Mouse (Mus musculus) midbrain, embryonic 16.5 days (tissue): ENCODE results near the gene Vcl. TPM values are rescaled to one million over a fixed set of nuclear protein-coding genes. Genes with fewer than 3 reads are reported as not detected.

Experiments used
- ATAC-seq: fragments of 200-750 bp; cut with Nextera tagmentation; 2 replicates; pipeline ENCODE4 v1.8.0; 2017; ENCODE audit warnings: moderate TSS enrichment
- H3K27ac ChIP-seq: fragments of 300-500 bp; sonication (generic); 2 replicates; pipeline ENCODE4 v1.5.1; 2014; ENCODE audit warnings: mild to moderate bottlenecking, low read length, mixed read lengths
- H3K27me3 ChIP-seq: fragments of 300-500 bp; sonication (generic); 2 replicates; pipeline ENCODE4 v1.6.1; 2014; ENCODE audit warnings: low read depth, low read length, mixed read lengths; ENCODE audit not compliant: control insufficient read depth, insufficient read depth
- H3K36me3 ChIP-seq: fragments of 300-500 bp; sonication (generic); 2 replicates; pipeline ENCODE4 v1.6.1; 2014; ENCODE audit warnings: mild to moderate bottlenecking, low read length, moderate library complexity, mixed read lengths; ENCODE audit not compliant: control insufficient read depth, insufficient read depth
- H3K4me1 ChIP-seq: fragments of 300-500 bp; sonication (generic); 2 replicates; pipeline ENCODE4 v1.6.1; 2014; ENCODE audit warnings: mild to moderate bottlenecking, low read length, mixed read lengths; ENCODE audit not compliant: control insufficient read depth, insufficient read depth
- H3K4me2 ChIP-seq: fragments of 300-500 bp; sonication (generic); 2 replicates; pipeline ENCODE4 v1.6.1; 2014; ENCODE audit warnings: mild to moderate bottlenecking, low read length, mixed read lengths
- H3K4me3 ChIP-seq: fragments of 300-500 bp; sonication (generic); 2 replicates; pipeline ENCODE4 v1.5.1; 2014; ENCODE audit warnings: low read depth, mild to moderate bottlenecking, low read length, moderate library complexity, mixed read lengths
- H3K9ac ChIP-seq: fragments of 300-500 bp; sonication (generic); 2 replicates; pipeline ENCODE4 v1.6.1; 2014; ENCODE audit warnings: low read depth, low read length, mixed read lengths
- H3K9me3 ChIP-seq: fragments of 300-500 bp; sonication (generic); replicated peaks from 2 replicates; pipeline ENCODE4 v1.6.1; 2014; ENCODE audit warnings: mild to moderate bottlenecking, low read length, mixed read lengths; ENCODE audit not compliant: control insufficient read depth, poor library complexity, severe bottlenecking
- WGBS: fragments of 180-500 bp; shearing (Covaris S2); extraction: QIAGEN DNeasy Blood & Tissue Kit; methylation state at CpG from one replicate; pipeline ENCODE4 v1.1.7; 2014; 5-methylcytosine and 5-hydroxymethylcytosine counted together
- polyA plus RNA-seq: library from polyadenylated mRNA; unstranded; fragments of >200 nt; fragmentation: Nextera tagmentation; extraction: Ambion mirVana; gene quantifications from 2 replicates; pipeline ENCODE4 v1.2.1, GENCODE M21; 2015

Vcl gene
- 11.9 and 12.6 TPM in 2 replicates for polyA plus RNA-seq

DNA sequence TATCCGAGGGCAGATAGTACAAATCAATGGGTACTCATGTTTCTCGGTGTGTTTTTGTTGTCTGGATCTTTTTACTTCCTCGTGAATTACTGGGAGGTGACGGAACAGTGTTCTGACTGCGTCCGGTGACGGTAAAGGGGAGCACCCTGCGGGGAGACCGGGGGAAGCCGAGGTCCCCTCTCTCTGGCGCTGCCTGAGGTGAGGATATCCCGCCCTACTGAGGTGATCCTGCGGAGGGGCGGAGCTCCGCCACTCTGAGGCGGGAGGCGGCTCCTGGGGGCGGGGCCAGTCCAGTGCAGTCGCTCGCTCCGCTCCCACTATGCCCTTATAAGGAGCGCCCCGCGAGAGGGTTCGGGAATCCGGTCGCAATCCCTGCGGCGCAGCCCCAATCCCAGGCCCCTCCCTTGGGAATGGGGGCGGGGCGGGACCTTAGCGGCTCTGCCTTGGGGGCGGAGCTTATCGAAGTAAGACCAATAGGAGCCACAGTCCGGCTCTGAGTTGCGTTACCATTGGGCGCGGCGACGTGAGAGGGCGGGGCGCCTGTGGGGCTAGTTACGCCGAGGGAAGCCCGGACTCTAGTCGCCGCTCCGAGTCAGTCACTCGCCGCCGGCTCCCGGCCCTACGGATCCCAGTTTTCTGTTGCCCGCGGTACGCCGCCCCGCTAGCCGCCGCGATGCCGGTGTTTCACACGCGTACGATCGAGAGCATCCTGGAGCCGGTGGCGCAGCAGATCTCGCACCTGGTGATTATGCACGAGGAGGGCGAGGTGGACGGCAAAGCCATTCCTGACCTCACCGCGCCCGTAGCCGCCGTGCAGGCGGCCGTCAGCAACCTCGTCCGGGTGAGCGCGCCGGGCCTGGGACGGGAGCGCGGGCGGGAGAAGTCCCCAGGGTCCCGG is at the start of gene Vcl:
TSS of gene Vcl (plus strand) at position 551 of the 898 bp plus-strand sequence.
- ATAC-seq, result peak; percentile 99
- Histone ChIP-seq H3K36me3 (no peaks in the 10 kb centered on the region), H3K27ac (peak within 1 kb of the TSS; percentile 75), H3K4me1 (peaks cover 11% of the 10 kb centered on the region), H3K9ac (peak within 1 kb of the TSS; percentile 72), H3K9me3 (no peaks in the 10 kb centered on the region), H3K4me3 (peak within 1 kb of the TSS; percentile 73), H3K27me3 (no peaks in the 10 kb centered on the region), H3K4me2 (peak within 1 kb of the TSS; percentile 70)
- under 1% methylated on average over 89 of the region's 89 CpGs for WGBS

DNA sequence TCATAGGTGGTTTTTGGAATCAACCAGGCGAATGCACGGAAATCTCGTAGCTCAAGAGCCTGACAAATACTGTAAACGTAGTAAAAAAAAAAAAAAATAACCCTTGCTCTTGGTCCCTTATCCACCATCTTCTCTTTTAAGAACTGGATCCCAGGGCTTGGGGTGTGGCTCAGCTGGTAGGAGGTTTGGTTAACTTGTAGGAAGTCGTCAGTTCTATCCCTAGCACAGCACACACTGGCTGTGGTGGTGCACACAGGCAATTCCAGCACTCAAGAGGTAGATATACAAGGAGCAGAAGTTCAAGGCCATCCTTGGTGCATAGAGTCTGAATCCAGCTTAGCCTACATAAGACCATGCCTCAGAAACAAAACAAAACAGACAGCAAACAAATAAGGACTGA is 44.5 kb upstream of the Vcl start:
- Histone ChIP-seq H3K4me2 (no peak overlapping the region), H3K9me3 (no peaks in the 10 kb centered on the region), H3K36me3 (no peaks in the 10 kb centered on the region), H3K27ac (no peak overlapping the region), H3K27me3 (no peaks in the 10 kb centered on the region), H3K9ac (no peak overlapping the region), H3K4me1 (no peaks in the 10 kb centered on the region), H3K4me3 (no peak overlapping the region)
- WGBS, result 86% methylated on average over 5 of the region's 5 CpGs
- ATAC-seq, result no peak

DNA sequence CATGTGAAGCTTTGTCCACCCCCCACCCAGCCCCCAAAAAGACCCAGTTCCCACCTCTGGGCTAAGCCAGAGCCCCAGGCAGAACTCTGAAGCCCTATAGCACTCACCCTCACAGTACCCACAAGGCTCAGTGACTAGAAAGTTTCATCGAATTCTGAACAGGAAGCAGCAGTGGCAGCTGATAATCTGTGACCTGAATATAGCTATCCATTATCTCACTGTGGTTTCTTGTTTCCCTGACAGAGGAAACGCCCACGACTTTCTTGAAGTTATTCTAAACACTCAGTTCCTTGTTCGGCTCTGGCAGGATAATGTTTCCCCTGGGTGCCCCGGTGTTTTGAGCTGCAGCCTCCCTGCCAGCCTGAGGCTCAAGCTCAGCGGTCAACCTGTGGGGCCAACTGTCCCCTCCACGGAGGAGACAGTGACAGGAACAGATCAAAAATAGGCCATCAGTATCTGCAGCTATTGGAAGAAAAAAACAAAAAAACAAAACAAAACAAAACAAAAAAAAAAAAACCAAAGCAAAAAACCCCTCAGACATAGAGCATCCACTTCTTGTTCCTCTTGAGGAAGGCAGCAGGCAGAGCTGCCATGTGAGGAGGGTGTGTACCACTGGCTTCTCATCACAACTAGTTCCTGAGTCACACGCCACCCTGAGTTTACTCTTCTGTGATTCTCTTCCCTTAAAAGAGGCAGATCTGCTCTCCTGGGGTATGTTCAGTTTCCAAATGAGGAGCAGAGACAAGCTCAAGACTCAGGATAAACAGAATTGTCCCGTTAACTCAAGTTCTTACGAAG is 43.9 kb upstream of the Vcl start:
- Histone ChIP-seq H3K9me3 (no peaks in the 10 kb centered on the region), H3K4me1 (no peaks in the 10 kb centered on the region), H3K27ac (no peak overlapping the region), H3K4me3 (no peak overlapping the region), H3K9ac (no peak overlapping the region), H3K4me2 (no peak overlapping the region), H3K36me3 (no peaks in the 10 kb centered on the region), H3K27me3 (no peaks in the 10 kb centered on the region)
- no peak for ATAC-seq
- 40% methylated on average over 10 of the region's 10 CpGs for WGBS

DNA sequence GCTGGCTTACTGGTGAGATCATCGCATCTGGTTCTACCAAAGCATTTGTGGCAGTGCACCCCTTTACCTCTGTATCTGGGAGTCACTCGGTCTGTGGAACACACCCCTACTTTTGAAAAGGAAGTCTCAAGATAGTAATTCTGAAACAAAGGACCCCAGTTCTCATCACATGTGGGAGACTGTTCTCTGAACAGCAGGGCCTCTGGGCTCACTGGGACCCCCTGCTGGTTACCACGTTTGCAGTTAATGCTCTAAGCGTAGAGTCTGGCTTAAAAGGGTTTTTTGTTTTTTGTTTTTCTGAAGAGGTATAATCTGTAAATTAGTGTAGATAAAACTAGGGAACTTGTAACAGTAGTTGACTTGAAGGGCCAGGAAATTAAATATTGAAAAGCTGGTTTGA is 42.9 kb upstream of the Vcl start:
- Histone ChIP-seq H3K4me2 (no peak overlapping the region), H3K4me1 (no peaks in the 10 kb centered on the region), H3K4me3 (no peak overlapping the region), H3K9ac (no peak overlapping the region), H3K27me3 (no peaks in the 10 kb centered on the region), H3K27ac (no peak overlapping the region), H3K9me3 (no peaks in the 10 kb centered on the region), H3K36me3 (no peaks in the 10 kb centered on the region)
- no peak for ATAC-seq
- 23% methylated on average over 4 of the region's 4 CpGs for WGBS

DNA sequence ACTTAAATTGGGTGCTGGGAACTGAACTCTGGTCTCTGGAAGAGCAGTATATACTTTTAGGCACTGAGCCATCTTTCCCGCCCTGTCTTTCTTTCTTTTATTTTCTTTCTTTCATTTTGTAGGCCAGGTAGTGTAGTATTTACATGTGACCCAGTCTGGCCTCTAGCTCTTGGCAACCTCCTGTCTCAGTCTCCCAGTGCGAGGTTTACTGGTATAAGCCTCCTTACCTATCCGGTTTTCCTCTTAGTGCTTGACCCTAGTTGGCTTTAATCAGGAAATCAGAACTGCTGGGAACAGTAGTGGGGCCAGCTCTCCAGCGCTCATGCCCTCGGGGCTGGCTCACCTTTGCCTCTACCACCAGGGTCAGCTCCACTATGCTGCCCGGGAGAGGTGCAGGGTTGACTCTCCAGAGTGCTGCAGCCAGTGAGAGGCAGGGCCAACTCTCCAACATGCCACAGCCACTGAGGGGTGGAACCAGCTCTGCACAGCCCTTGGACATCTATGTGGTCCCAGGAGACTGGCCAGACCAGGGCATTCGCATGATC is 41.6 kb upstream of the Vcl start:
- WGBS, result 87% methylated on average over 7 of the region's 7 CpGs

DNA sequence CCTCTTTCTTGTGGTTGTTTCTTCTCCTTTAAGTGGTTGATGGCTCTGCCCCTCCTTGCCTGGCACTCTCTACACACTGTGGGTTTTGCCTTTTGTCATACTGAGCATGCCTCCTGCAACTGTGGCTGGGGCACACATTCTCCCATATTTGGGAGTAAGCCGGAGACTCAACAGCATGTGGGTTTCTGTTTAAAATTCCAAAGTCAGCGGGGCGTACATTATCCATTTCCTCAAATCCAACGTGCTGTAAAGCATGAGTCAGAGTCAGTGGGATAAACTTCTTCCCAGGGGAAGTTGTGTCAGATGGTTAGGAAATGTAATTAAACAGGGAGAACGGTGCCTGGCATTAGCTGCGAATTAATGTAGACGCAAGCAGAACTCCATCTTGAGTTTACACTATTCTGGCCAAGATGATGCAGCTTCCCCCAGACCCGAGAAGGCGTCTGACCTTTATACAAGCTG is 37.2 kb upstream of the Vcl start:
- H3K9me3 ChIP-seq, result no peaks in the 10 kb centered on the region
- no peak; the same call in 1 of the 2 replicates for ATAC-seq
- no peaks in the 10 kb centered on the region for H3K36me3 ChIP-seq
- H3K27ac ChIP-seq, result peak overlapping the region; percentile 22; the same call in 1 of the 2 replicates
- H3K27me3 ChIP-seq, result no peaks in the 10 kb centered on the region
- H3K4me1 ChIP-seq, result no peaks in the 10 kb centered on the region
- no peak overlapping the region for H3K4me3 ChIP-seq
- no peak overlapping the region for H3K9ac ChIP-seq
- WGBS, result 34% methylated on average over 9 of the region's 9 CpGs
- H3K4me2 ChIP-seq, result no peak overlapping the region

More for the DNA sequence above, 41.6 kb upstream of the Vcl start:
- H3K9me3 ChIP-seq, result no peaks in the 10 kb centered on the region
- H3K4me1 ChIP-seq, result no peaks in the 10 kb centered on the region
- H3K4me2 ChIP-seq, result no peak overlapping the region
- no peak overlapping the region for H3K27ac ChIP-seq
- H3K9ac ChIP-seq, result no peak overlapping the region
- no peaks in the 10 kb centered on the region for H3K36me3 ChIP-seq
- ATAC-seq, result no peak
- no peak overlapping the region for H3K4me3 ChIP-seq
- no peaks in the 10 kb centered on the region for H3K27me3 ChIP-seq

DNA sequence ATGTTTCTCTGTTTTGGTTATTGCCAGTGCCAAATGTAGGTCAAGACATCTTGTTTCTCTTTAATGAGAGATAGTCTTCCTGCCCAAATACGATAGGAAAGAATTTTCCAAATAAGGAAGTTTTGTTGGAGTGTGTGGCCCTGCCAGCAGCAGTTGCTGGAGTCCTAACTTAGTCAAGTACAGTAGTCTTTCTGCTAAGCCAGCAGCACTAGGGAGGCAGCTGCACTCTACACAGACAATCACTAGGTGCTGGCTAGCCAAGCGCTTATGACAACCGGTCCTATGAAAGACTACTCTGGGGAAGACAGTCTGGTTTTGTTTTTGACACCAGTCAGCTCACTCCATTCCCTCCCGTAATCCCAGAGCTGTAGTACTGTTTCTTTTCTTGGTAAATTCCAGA is 35.4 kb upstream of the Vcl start:
- Histone ChIP-seq H3K9me3 (no peaks in the 10 kb centered on the region), H3K4me3 (no peak overlapping the region), H3K36me3 (no peaks in the 10 kb centered on the region), H3K27me3 (no peaks in the 10 kb centered on the region), H3K9ac (no peak overlapping the region), H3K4me2 (no peak overlapping the region), H3K27ac (no peak overlapping the region), H3K4me1 (no peaks in the 10 kb centered on the region)
- WGBS, result 77% methylated on average over 4 of the region's 4 CpGs
- ATAC-seq, result no peak

DNA sequence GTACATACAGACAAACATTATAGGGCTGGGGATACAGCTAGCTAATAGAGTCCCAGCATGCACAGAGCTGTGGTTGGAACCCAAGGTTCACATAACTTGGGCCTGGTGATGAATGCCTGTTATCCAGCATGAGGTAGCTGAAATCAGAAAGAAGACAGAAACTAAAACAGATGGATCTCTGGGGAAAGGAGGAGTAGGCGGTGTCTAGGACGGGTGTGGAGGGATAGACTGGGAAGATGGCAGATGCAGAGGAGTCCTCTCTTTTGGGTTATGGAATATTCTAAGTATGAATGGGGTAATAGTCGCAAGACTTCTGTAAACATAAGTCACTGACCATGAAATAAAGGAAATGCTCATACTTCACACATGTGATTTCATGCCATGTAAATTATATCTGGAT is 27.9 kb upstream of the Vcl start:
- Histone ChIP-seq H3K27me3 (no peaks in the 10 kb centered on the region), H3K4me2 (no peak overlapping the region), H3K9me3 (no peaks in the 10 kb centered on the region), H3K4me1 (no peaks in the 10 kb centered on the region), H3K9ac (no peak overlapping the region), H3K27ac (no peak overlapping the region), H3K36me3 (no peaks in the 10 kb centered on the region), H3K4me3 (no peak overlapping the region)
- 94% methylated on average over 3 of the region's 3 CpGs for WGBS
- ATAC-seq, result no peak
